Mouse (Mus musculus) megakaryocyte, embryonic 14.5 days (primary cell): Measurements from ENCODE around the gene Map3k12.

Source experiments
- FLI1 ChIP-seq: IDR thresholded peaks from 2 replicates; pipeline ENCODE4 v1.6.1; 2012; ENCODE audit warnings: low read length, inconsistent platforms, mixed read lengths
- GATA1 ChIP-seq: IDR thresholded peaks from 3 replicates; pipeline ENCODE4 v1.6.1; 2012; ENCODE audit warnings: mixed read lengths, low read length, inconsistent platforms, borderline replicate concordance

DNA sequence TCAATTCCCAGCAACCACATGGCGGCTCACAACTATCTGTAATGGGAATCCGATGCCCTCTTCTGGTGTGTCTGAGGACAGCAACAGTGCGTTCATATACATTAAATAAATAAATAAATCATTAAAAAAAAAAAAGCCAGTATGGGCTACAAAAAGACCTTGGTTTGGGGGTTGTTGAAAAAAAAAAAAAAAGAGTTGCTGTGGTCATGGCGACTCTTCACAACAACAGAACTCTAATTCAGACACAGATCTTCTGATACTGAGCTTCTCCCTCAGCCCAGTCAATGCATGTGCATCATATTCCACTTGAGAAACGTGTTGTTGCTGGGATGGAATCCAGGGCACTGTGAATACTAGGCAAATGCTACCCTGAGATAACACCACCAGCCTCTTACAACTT, 35.7 kb upstream of the Map3k12 start:
- no peak for TF ChIP-seq GATA1
- no peak for TF ChIP-seq FLI1
